Mouse (Mus musculus): Measurements from ENCODE around the gene Ccnj.
A peak's percentile ranks its signal among the peaks of the same experiment; 100 is the strongest.

Gene Ccnj

DNA sequence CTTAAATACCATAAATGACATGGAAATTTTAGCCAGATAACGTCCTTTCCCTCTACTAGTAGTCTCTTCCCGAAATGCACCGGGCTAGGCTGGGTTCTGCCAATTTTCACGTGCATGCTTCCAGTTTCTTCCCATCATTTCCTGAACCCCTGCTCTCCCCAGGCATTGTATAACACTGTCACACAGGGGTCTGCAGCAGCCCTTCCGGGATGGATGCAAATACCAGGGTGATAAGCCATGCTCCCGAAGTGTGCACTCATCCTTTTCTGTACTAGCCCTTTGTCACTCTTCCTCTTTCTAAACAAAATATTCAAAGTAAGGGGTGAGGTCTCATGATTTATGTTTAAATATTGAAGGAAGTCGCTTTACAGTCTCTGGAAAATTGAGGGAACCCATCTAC, 881 bp upstream of the Ccnj start:
- DNase-seq (ENCODE audit: low read depth, low spot score) = peak; percentile 25
- H3K36me3 ChIP-seq (ENCODE audit: control insufficient read depth, insufficient read depth, low read length, poor library complexity, severe bottlenecking) = no peaks in the 10 kb centered on the region; the same call in 1 of the 2 replicates

GRCm38 (mm10) chr19:40831416-40832201, 530 bp downstream of the Ccnj start:
- peak; percentile 38 for DNase-seq (ENCODE audit: low read depth, low spot score)
- Histone ChIP-seq H3K27me3 (ENCODE audit: control insufficient read depth, insufficient read depth, low read length, poor library complexity, severe bottlenecking) (no peaks in the 10 kb centered on the region), H3K36me3 (ENCODE audit: control insufficient read depth, insufficient read depth, low read length, poor library complexity, severe bottlenecking) (peaks cover 2% of the 10 kb centered on the region)

More for the DNA sequence above, 881 bp upstream of the Ccnj start:
- no peaks in the 10 kb centered on the region for H3K27me3 ChIP-seq (ENCODE audit: control insufficient read depth, insufficient read depth, low read length, poor library complexity, severe bottlenecking)

- Histone ChIP-seq H3K27me3 (ENCODE audit: control insufficient read depth, insufficient read depth, low read length, poor library complexity, severe bottlenecking) (no peaks in the 10 kb centered on the region), H3K36me3 (ENCODE audit: control insufficient read depth, insufficient read depth, low read length, poor library complexity, severe bottlenecking) (peaks cover 6% of the 10 kb centered on the region)
- DNase-seq (ENCODE audit: low read depth, low spot score) = no peak
Measured at GRCm38 (mm10) chr19:40832361-40832760, 1.3 kb downstream of the Ccnj start.

- H3K27me3 ChIP-seq (ENCODE audit: control insufficient read depth, insufficient read depth, low read length, poor library complexity, severe bottlenecking) = no peaks in the 10 kb centered on the region
- no peak for DNase-seq (ENCODE audit: low read depth, low spot score)
Measured at GRCm38 (mm10) chr19:40834436-40834835, 3.4 kb downstream of the Ccnj start.

GRCm38 (mm10) chr19:40838205-40838604, 7.1 kb downstream of the Ccnj start:
- no peak for DNase-seq (ENCODE audit: low read depth, low spot score)
- no peaks in the 10 kb centered on the region for H3K27me3 ChIP-seq (ENCODE audit: control insufficient read depth, insufficient read depth, low read length, poor library complexity, severe bottlenecking)
- peaks cover 33% of the 10 kb centered on the region for H3K36me3 ChIP-seq (ENCODE audit: control insufficient read depth, insufficient read depth, low read length, poor library complexity, severe bottlenecking)

More at GRCm38 (mm10) chr19:40834436-40834835, 3.4 kb downstream of the Ccnj start:
- H3K36me3 ChIP-seq (ENCODE audit: control insufficient read depth, insufficient read depth, low read length, poor library complexity, severe bottlenecking) = peaks cover 23% of the 10 kb centered on the region

DNA sequence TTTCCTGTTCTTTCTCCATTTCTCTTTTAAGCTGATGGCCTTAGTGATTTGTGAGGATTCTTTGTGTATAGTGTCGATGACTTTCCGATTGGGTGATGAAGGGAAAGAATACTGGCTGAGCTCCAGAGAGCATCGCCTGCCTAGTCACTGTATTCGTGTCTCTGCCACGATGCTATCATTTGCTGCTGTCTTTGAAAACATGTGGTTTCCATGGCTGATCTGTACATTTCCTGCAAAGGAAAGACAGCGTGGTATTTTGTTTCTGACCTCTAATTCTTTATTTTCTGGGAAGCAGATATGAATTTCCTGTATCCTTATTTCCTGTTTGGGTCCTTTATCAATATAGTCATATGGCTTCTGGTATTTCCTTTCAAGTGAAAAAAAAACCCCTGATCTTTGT, 9.2 kb downstream of the Ccnj start:
- Histone ChIP-seq H3K36me3 (ENCODE audit: control insufficient read depth, insufficient read depth, low read length, poor library complexity, severe bottlenecking) (peaks cover 41% of the 10 kb centered on the region), H3K27me3 (ENCODE audit: control insufficient read depth, insufficient read depth, low read length, poor library complexity, severe bottlenecking) (no peaks in the 10 kb centered on the region)
- DNase-seq (ENCODE audit: low read depth, low spot score) = no peak

DNA sequence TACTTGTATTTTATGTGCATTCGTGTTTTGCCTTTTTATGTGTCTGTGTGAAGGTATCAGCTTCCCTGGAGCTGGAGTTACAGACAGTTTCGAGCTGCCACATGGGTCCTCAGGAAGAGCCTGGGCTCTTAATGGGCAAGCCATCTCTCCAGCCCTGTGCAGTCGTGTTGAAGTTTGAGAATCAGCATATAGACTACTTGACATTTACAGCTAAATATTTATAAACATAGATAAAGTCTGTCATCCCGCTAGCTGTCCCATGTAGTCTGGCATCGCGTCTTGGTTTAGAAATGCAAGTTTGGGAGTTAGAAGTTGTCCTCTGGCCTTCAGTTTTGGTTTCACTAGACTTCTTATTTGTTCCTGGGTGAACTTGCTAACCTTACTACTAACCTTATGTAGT, 10.0 kb downstream of the Ccnj start:
- Histone ChIP-seq H3K27me3 (ENCODE audit: control insufficient read depth, insufficient read depth, low read length, poor library complexity, severe bottlenecking) (no peaks in the 10 kb centered on the region), H3K36me3 (ENCODE audit: control insufficient read depth, insufficient read depth, low read length, poor library complexity, severe bottlenecking) (peaks cover 43% of the 10 kb centered on the region)
- no peak for DNase-seq (ENCODE audit: low read depth, low spot score)

GRCm38 (mm10) chr19:40841593-40841992, 10.5 kb downstream of the Ccnj start:
- Histone ChIP-seq H3K27me3 (ENCODE audit: control insufficient read depth, insufficient read depth, low read length, poor library complexity, severe bottlenecking) (no peaks in the 10 kb centered on the region), H3K36me3 (ENCODE audit: control insufficient read depth, insufficient read depth, low read length, poor library complexity, severe bottlenecking) (peaks cover 45% of the 10 kb centered on the region)

GRCm38 (mm10) chr19:40844731-40845130, 13.7 kb downstream of the Ccnj start:
- Histone ChIP-seq H3K27me3 (ENCODE audit: control insufficient read depth, insufficient read depth, low read length, poor library complexity, severe bottlenecking) (no peaks in the 10 kb centered on the region), H3K36me3 (ENCODE audit: control insufficient read depth, insufficient read depth, low read length, poor library complexity, severe bottlenecking) (peaks cover 28% of the 10 kb centered on the region)
- no peak for DNase-seq (ENCODE audit: low read depth, low spot score)

More at GRCm38 (mm10) chr19:40841593-40841992, 10.5 kb downstream of the Ccnj start:
- no peak for DNase-seq (ENCODE audit: low read depth, low spot score)

DNA sequence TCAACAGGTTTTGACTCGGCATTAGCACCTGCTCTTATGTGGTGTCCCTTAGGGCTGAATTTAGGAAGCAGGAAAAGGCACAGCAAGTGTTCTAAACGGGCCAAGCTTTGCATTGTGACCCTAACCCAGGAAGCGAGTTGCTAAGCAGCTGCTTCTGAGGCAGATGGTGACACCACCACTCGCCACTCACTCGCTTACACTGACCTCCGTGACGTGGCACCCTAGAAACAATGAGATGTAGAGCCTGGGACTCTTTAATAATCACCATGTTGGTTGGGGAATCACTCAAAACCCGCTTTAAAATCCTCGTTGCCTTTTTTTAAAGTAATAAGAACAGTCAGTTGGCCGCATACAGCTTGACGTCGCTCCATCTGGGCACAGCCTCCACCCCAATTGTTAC, 18.3 kb downstream of the Ccnj start:
- Histone ChIP-seq H3K27me3 (ENCODE audit: control insufficient read depth, insufficient read depth, low read length, poor library complexity, severe bottlenecking) (no peaks in the 10 kb centered on the region), H3K36me3 (ENCODE audit: control insufficient read depth, insufficient read depth, low read length, poor library complexity, severe bottlenecking) (peaks cover 15% of the 10 kb centered on the region)
- no peak for DNase-seq (ENCODE audit: low read depth, low spot score)

- H3K36me3 ChIP-seq (ENCODE audit: control insufficient read depth, insufficient read depth, low read length, poor library complexity, severe bottlenecking) = no peaks in the 10 kb centered on the region
- no peaks in the 10 kb centered on the region for H3K27me3 ChIP-seq (ENCODE audit: control insufficient read depth, insufficient read depth, low read length, poor library complexity, severe bottlenecking)
- no peak for DNase-seq (ENCODE audit: low read depth, low spot score)
Measured at GRCm38 (mm10) chr19:40859555-40859954, 28.5 kb downstream of the Ccnj start.

- DNase-seq (ENCODE audit: low read depth, low spot score) = no peak
Measured at GRCm38 (mm10) chr19:40868284-40868683, 37.2 kb downstream of the Ccnj start.

DNA sequence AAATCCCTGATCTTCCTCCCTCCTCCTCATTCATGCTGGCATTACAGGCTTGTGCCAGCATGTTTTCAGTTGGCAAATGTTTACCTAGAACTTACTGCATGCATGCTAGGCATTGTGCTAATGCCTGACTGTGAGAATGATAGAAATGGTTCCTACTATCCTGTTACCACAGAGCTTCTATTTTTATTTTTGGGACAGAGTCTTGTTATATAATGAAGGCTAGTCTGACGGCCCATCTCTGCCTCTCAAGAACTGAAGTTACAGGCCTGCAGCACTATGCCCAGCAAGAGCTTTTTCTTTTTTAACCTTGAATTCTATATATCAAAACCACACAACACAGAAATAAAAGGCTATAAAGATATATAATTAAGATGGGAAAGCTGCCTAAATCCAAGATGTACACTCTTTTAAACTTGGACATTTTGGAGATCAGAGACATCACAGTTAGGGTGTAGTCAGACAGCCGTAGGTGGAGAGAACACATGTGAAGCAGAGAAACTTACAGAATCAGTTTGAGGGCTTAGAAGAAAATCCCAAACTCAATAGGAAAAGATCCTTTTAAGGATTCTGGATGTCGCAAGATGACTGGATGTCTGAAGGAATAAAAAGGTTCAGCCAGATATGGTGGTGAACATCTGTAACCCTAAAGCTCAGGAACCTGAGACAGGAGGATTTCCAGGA, 38.5 kb downstream of the Ccnj start:
- no peak for DNase-seq (ENCODE audit: low read depth, low spot score)
- H3K36me3 ChIP-seq (ENCODE audit: control insufficient read depth, insufficient read depth, low read length, poor library complexity, severe bottlenecking) = no peaks in the 10 kb centered on the region
- H3K27me3 ChIP-seq (ENCODE audit: control insufficient read depth, insufficient read depth, low read length, poor library complexity, severe bottlenecking) = no peaks in the 10 kb centered on the region

More at GRCm38 (mm10) chr19:40868284-40868683, 37.2 kb downstream of the Ccnj start:
- Histone ChIP-seq H3K36me3 (ENCODE audit: control insufficient read depth, insufficient read depth, low read length, poor library complexity, severe bottlenecking) (no peaks in the 10 kb centered on the region), H3K27me3 (ENCODE audit: control insufficient read depth, insufficient read depth, low read length, poor library complexity, severe bottlenecking) (no peaks in the 10 kb centered on the region)

- DNase-seq (ENCODE audit: low read depth, low spot score) = peak; percentile 90
- Histone ChIP-seq H3K27me3 (ENCODE audit: control insufficient read depth, insufficient read depth, low read length, poor library complexity, severe bottlenecking) (no peaks in the 10 kb centered on the region; the same call in 1 of the 2 replicates), H3K36me3 (ENCODE audit: control insufficient read depth, insufficient read depth, low read length, poor library complexity, severe bottlenecking) (no peaks in the 10 kb centered on the region)
Measured at GRCm38 (mm10) chr19:40872955-40873665, 42.0 kb downstream of the Ccnj start.

DNA sequence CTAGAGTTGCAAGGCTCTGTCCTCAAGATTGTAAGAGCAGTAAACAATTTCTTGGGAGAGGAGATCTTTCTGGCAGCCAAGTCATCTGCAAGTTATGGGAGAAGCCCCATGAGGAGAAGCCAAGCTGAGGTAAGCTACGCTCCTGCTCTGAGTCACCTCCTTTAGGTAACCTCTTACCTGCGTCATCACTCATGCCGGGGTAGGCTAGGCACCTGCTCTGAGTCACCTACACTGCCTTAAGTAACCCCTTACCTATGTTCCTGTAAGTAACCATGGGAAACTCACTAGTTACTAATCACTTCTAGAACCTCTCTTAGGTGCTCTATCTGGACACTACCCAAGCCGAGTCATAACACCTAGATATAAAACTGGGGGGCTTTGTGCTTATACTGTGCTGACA, 50.6 kb downstream of the Ccnj start:
- H3K27me3 ChIP-seq (ENCODE audit: control insufficient read depth, insufficient read depth, low read length, poor library complexity, severe bottlenecking) = no peaks in the 10 kb centered on the region
- no peaks in the 10 kb centered on the region for H3K36me3 ChIP-seq (ENCODE audit: control insufficient read depth, insufficient read depth, low read length, poor library complexity, severe bottlenecking)
- DNase-seq (ENCODE audit: low read depth, low spot score) = no peak

All from splenic B cell, adult 2 months (primary cell).